Comparison of ENCODE assay signal across 8 mouse cellular contexts in genomic region chr7:131966916-131967494, GRCm38 (mm10). TPM values are rescaled to one million over a fixed set of nuclear protein-coding genes. Genes with fewer than 3 reads are reported as not detected.
DNase-seq lines count a peak whose midpoint lies in the region; ATAC-seq and TF ChIP-seq lines count a peak whose summit lies in the region.

No protein-coding gene starts in this region.

- no peaks in the 10 kb centered on the region for H3K9me3 ChIP-seq in forebrain, postnatal 0 days (ENCODE audit: low read length)
- no peaks in the 10 kb centered on the region for H3K9me3 ChIP-seq in limb, embryonic 15.5 days

- 0 out of 2 replicates have a peak, but pooled peaks have one; percentile 31 for TF ChIP-seq CTCF in forebrain, postnatal 0 days (IDR thresholded peaks at IDR 0.05; ENCODE audit: low read depth)

- peak overlapping the region; percentile 57 for H3K4me3 ChIP-seq in forebrain, postnatal 0 days (ENCODE audit: low read depth, low read length)
- H3K4me3 ChIP-seq in limb, embryonic 15.5 days: peak overlapping the region; percentile 14; the same call in 1 of the 2 replicates

- WGBS in forebrain, postnatal 0 days: 8% methylated on average over 54 of the region's 57 CpGs
- WGBS in limb, embryonic 15.5 days: 9% methylated on average over 57 of the region's 57 CpGs

- H3K4me2 ChIP-seq in forebrain, postnatal 0 days (ENCODE audit: low read depth): peak overlapping the region; percentile 84
- H3K4me2 ChIP-seq in limb, embryonic 15.5 days: peak overlapping the region; percentile 34

- H3K27me3 ChIP-seq in forebrain, postnatal 0 days (ENCODE audit: insufficient read depth, low read length): peaks cover 21% of the 10 kb centered on the region; the same call in 1 of the 2 replicates
- H3K27me3 ChIP-seq in limb, embryonic 15.5 days: peaks cover 64% of the 10 kb centered on the region

- H3K27ac ChIP-seq in forebrain, postnatal 0 days (ENCODE audit: low read depth, low read length): peak overlapping the region; percentile 88
- no peak overlapping the region for H3K27ac ChIP-seq in limb, embryonic 15.5 days

- peak; percentile 11 for DNase-seq in 3134 (ENCODE audit: extremely low read depth, insufficient read length, low spot score)
- DNase-seq in ES-CJ7 (ENCODE audit: low read depth, low spot score): peak; percentile 17
- peak; percentile 64 for DNase-seq in forebrain, postnatal 0 days
- DNase-seq in right cerebral cortex, postnatal 4 days: peak; percentile 53
- DNase-seq in spleen, adult 18-20 months: no peak
- no peak for DNase-seq in liver
- no peak for DNase-seq in spleen, adult 12 weeks (ENCODE audit: low spot score)

- ATAC-seq in forebrain, postnatal 0 days: peak; percentile 54
- no peak for ATAC-seq in limb, embryonic 15.5 days (ENCODE audit: insufficient number of reproducible peaks, low FRiP score, low TSS enrichment, low read depth)

- H3K9ac ChIP-seq in forebrain, postnatal 0 days: peak overlapping the region; percentile 78
- H3K9ac ChIP-seq in limb, embryonic 15.5 days: no peak overlapping the region

- H3K4me1 ChIP-seq in forebrain, postnatal 0 days (ENCODE audit: insufficient read depth): peaks cover 13% of the 10 kb centered on the region; the same call in 1 of the 2 replicates
- peaks cover 9% of the 10 kb centered on the region for H3K4me1 ChIP-seq in limb, embryonic 15.5 days

- no peaks in the 10 kb centered on the region for H3K36me3 ChIP-seq in forebrain, postnatal 0 days (ENCODE audit: insufficient read depth)
- H3K36me3 ChIP-seq in limb, embryonic 15.5 days: no peaks in the 10 kb centered on the region

RNA-seq across cellular contexts. Expression of gene Gpr26, which starts 0.7 kb away (rescaled TPM):
- 23.4 and 27.1 TPM in 2 replicates for total RNA-seq in forebrain, postnatal 0 days (2014; rRNA removed)
- polyA plus RNA-seq in forebrain, postnatal 0 days (2015; fragmentation: Nextera tagmentation; extraction: Ambion mirVana): 2.1 and 3.2 TPM in 2 replicates
- not detected in 2 replicates for polyA plus RNA-seq in limb, embryonic 15.5 days (2015; fragmentation: Nextera tagmentation; extraction: Ambion mirVana)

Comparison
In these comparisons a context has a peak if more than half of its experiments do, and no peak if none do; other contexts are left out.
1. DNase-seq: peak in 3134 (single experiment), ES-CJ7 (single experiment), forebrain, postnatal 0 days (single experiment) and right cerebral cortex, postnatal 4 days (single experiment); none in spleen, adult 18-20 months (0 of 2), liver (single experiment) and spleen, adult 12 weeks (single experiment).